In the genomic region with DNA sequence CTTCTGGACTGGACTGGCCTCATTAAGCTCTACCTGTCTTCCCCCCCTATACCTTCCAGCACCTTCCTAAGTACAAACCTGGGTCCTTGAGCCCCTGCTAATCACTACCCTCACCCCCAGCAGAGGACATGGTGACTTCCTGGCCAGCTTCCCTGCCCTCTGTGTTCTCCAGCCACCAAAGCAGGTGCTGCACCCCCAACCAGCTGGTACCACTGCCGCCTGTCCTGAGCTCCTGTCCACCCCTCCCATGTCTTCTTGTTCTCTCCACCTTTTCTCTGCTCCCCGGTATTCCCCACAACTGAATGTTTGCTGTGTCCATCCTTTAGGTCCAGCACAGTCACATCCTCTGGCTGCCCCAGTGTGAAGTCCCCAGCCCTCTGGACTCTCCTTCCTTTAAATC, we compare ENCODE assay signal across 10 mouse cellular contexts. TPM values are rescaled to one million over a fixed set of nuclear protein-coding genes. Genes with fewer than 3 reads are reported as not detected.
DNase-seq lines count a peak whose midpoint lies in the region; ATAC-seq and TF ChIP-seq lines count a peak whose summit lies in the region.
"Had no signal": no experiment of that assay in that cellular context is flagged by ENCODE, and none has a peak within 500 bp of the region (broad histone marks: within the 10 kb centered on the region; RNA-seq: fewer than 3 reads in every experiment).

No protein-coding gene starts in this region.

- no peaks in the 10 kb centered on the region for H3K9me3 ChIP-seq in heart, embryonic 16.5 days (replicated peaks; ENCODE audit: control insufficient read depth, low read length)
- no peaks in the 10 kb centered on the region for H3K9me3 ChIP-seq in hindbrain, embryonic 15.5 days
- H3K9me3 ChIP-seq in midbrain, postnatal 0 days (ENCODE audit: low read length): no peaks in the 10 kb centered on the region

- no peak for ATAC-seq in heart, embryonic 16.5 days (replicated peaks; ENCODE audit: extremely low read depth, insufficient read depth, low FRiP score)
- no peak for ATAC-seq in hindbrain, embryonic 15.5 days (ENCODE audit: low FRiP score, low read depth)
- ATAC-seq in midbrain, postnatal 0 days (ENCODE audit: low FRiP score): no peak

- 57% methylated on average over 2 of the region's 2 CpGs for WGBS in heart, embryonic 16.5 days
- 64% methylated on average over 2 of the region's 2 CpGs for WGBS in hindbrain, embryonic 15.5 days
- 52% methylated on average over 2 of the region's 2 CpGs for WGBS in midbrain, postnatal 0 days

- no peak for TF ChIP-seq CTCF in embryonic fibroblast, embryonic 13.5 days (IDR thresholded peaks at IDR 0.05; ENCODE audit: borderline replicate concordance, insufficient read depth, low read length)
- TF ChIP-seq CTCF in midbrain, postnatal 0 days (IDR thresholded peaks at IDR 0.05): no peak

- TF ChIP-seq POLR2A in embryonic fibroblast, embryonic 13.5 days (IDR thresholded peaks at IDR 0.05; ENCODE audit: low read depth, low read length): no peak

- H3K27me3 ChIP-seq in heart, embryonic 16.5 days (ENCODE audit: control insufficient read depth, insufficient read depth, low read length): peaks cover 3% of the 10 kb centered on the region; the same call in 1 of the 2 replicates
- H3K27me3 ChIP-seq in hindbrain, embryonic 15.5 days: no peaks in the 10 kb centered on the region
- no peaks in the 10 kb centered on the region for H3K27me3 ChIP-seq in midbrain, postnatal 0 days (ENCODE audit: insufficient read depth, low read length)
- H3K27me3 ChIP-seq: CH12.LX had no signal

- H3K36me3 ChIP-seq in heart, embryonic 16.5 days (ENCODE audit: control insufficient read depth, insufficient read depth): no peaks in the 10 kb centered on the region
- no peaks in the 10 kb centered on the region for H3K36me3 ChIP-seq in hindbrain, embryonic 15.5 days
- H3K36me3 ChIP-seq in midbrain, postnatal 0 days (ENCODE audit: insufficient read depth, low read length): no peaks in the 10 kb centered on the region

- peak overlapping the region; percentile 48 for H3K4me2 ChIP-seq in heart, embryonic 16.5 days (ENCODE audit: low read depth, low read length)
- H3K4me2 ChIP-seq in hindbrain, embryonic 15.5 days: no peak overlapping the region
- no peak overlapping the region for H3K4me2 ChIP-seq in midbrain, postnatal 0 days (ENCODE audit: low read depth, low read length, poor library complexity, severe bottlenecking)

- H3K4me3 ChIP-seq in heart, embryonic 16.5 days (ENCODE audit: low read length): no peak overlapping the region
- no peak overlapping the region for H3K4me3 ChIP-seq in embryonic fibroblast, embryonic 13.5 days (ENCODE audit: insufficient read depth, low read length)
- no peak overlapping the region for H3K4me3 ChIP-seq in hindbrain, embryonic 15.5 days
- no peak overlapping the region for H3K4me3 ChIP-seq in midbrain, postnatal 0 days (ENCODE audit: low read depth, low read length)

- DNase-seq in heart, adult 11 months: no peak
- no peak for DNase-seq in midbrain, postnatal 0 days (ENCODE audit: low spot score)
- no peak for DNase-seq in ovary, adult 18-20 months (ENCODE audit: low spot score)
- DNase-seq in right cerebral cortex, adult 18-20 months: no peak
- DNase-seq: lung, adult 18-20 months had no signal

- H3K9ac ChIP-seq in heart, embryonic 16.5 days (ENCODE audit: low read length): peak overlapping the region; percentile 18; the same call in 1 of the 2 replicates
- H3K9ac ChIP-seq in hindbrain, embryonic 15.5 days: no peak overlapping the region
- no peak overlapping the region for H3K9ac ChIP-seq in midbrain, postnatal 0 days (replicated peaks; ENCODE audit: low read length, poor library complexity, severe bottlenecking)

- peaks cover 12% of the 10 kb centered on the region for H3K4me1 ChIP-seq in heart, embryonic 16.5 days (ENCODE audit: control insufficient read depth, insufficient read depth, low read length)
- H3K4me1 ChIP-seq in embryonic fibroblast, embryonic 13.5 days (ENCODE audit: control insufficient read depth, insufficient read depth, low read length): peaks cover 7% of the 10 kb centered on the region; the same call in 1 of the 2 replicates
- peaks cover 44% of the 10 kb centered on the region for H3K4me1 ChIP-seq in hindbrain, embryonic 15.5 days (replicated peaks)
- peaks cover 13% of the 10 kb centered on the region; the same call in 1 of the 2 replicates for H3K4me1 ChIP-seq in midbrain, postnatal 0 days (ENCODE audit: insufficient read depth, low read length)

- H3K27ac ChIP-seq in heart, embryonic 16.5 days (ENCODE audit: low read length): no peak overlapping the region
- H3K27ac ChIP-seq in embryonic fibroblast, embryonic 13.5 days (ENCODE audit: insufficient read depth, low read length): peak overlapping the region; percentile 36; the same call in 1 of the 2 replicates
- peak overlapping the region; percentile 39 for H3K27ac ChIP-seq in hindbrain, embryonic 15.5 days (replicated peaks)
- H3K27ac ChIP-seq in midbrain, postnatal 0 days (ENCODE audit: low read depth, low read length): 0 out of 2 replicates have a peak overlapping the region, but pooled peaks have one; percentile 14
- H3K27ac ChIP-seq: kidney, postnatal 0 days had no signal

RNA-seq across cellular contexts. Expression of a gene that starts 19.4 kb away (rescaled TPM):
- polyA plus RNA-seq in heart, embryonic 16.5 days (2015; fragmentation: Nextera tagmentation; extraction: Ambion mirVana): 1.7 and 2.7 TPM in 2 replicates
- polyA plus RNA-seq in embryonic fibroblast, embryonic 13.5 days (2011; ENCODE audit: insufficient read length, low read depth, missing spikeins): 0.25 and 0.50 TPM in 2 replicates
- polyA plus RNA-seq in hindbrain, embryonic 15.5 days (2015; fragmentation: Nextera tagmentation; extraction: Ambion mirVana): 24.7 and 28.9 TPM in 2 replicates
- total RNA-seq in midbrain, postnatal 0 days (2014; rRNA removed): 68.1 and 68.3 TPM in 2 replicates
- polyA plus RNA-seq in midbrain, postnatal 0 days (2015; fragmentation: Nextera tagmentation; extraction: Ambion mirVana): 19.0 and 19.9 TPM in 2 replicates
